Mouse (Mus musculus) embryonic facial prominence, embryonic 11.5 days (tissue): ENCODE results near the gene Srgap1. TPM values are rescaled to one million over a fixed set of nuclear protein-coding genes. Genes with fewer than 3 reads are reported as not detected.

Source experiments
- ATAC-seq: fragments of 200-750 bp; cut with Nextera tagmentation; replicated peaks from 2 replicates; pipeline ENCODE4 v1.8.0; 2017; ENCODE audit warnings: low read depth; ENCODE audit not compliant: insufficient number of reproducible peaks, low FRiP score, low TSS enrichment
- DNase-seq: peaks from one replicate; pipeline ENCODE4 v3.0.0-alpha.2; 2015; ENCODE audit warnings: low spot score
- H3K27ac ChIP-seq: fragments of 300-500 bp; sonication (generic); replicated peaks from 2 replicates; pipeline ENCODE4 v1.5.1; 2014; ENCODE audit warnings: mild to moderate bottlenecking, low read depth, low read length, control low read depth
- H3K27me3 ChIP-seq: fragments of 300-500 bp; sonication (generic); 2 replicates; pipeline ENCODE4 v1.6.1; 2014; ENCODE audit warnings: mild to moderate bottlenecking, low read length, moderate library complexity, mixed read lengths; ENCODE audit not compliant: control insufficient read depth, insufficient read depth
- H3K36me3 ChIP-seq: fragments of 300-500 bp; sonication (generic); replicated peaks from 2 replicates; pipeline ENCODE4 v1.6.1; 2014; ENCODE audit warnings: low read depth, mild to moderate bottlenecking, low read length, moderate library complexity, mixed read lengths; ENCODE audit not compliant: control insufficient read depth, insufficient read depth
- H3K4me1 ChIP-seq: fragments of 300-500 bp; sonication (generic); 2 replicates; pipeline ENCODE4 v1.6.1; 2014; ENCODE audit warnings: low read length, mixed read lengths; ENCODE audit not compliant: control insufficient read depth, insufficient read depth
- H3K4me2 ChIP-seq: fragments of 300-500 bp; sonication (generic); 2 replicates; pipeline ENCODE4 v1.6.1; 2014; ENCODE audit warnings: low read depth, mild to moderate bottlenecking, control low read depth, low read length, moderate library complexity
- H3K4me3 ChIP-seq: fragments of 300-500 bp; sonication (generic); 2 replicates; pipeline ENCODE4 v1.5.1; 2014; ENCODE audit warnings: low read depth, low read length, control low read depth
- H3K9ac ChIP-seq: fragments of 300-500 bp; sonication (generic); replicated peaks from 2 replicates; pipeline ENCODE4 v1.6.1; 2014; ENCODE audit warnings: mild to moderate bottlenecking, control low read depth, low read length
- H3K9me3 ChIP-seq: fragments of 300-500 bp; sonication (generic); replicated peaks from 2 replicates; pipeline ENCODE4 v1.6.1; 2016; ENCODE audit warnings: mild to moderate bottlenecking, low read length, inconsistent platforms, mixed read lengths; ENCODE audit not compliant: control insufficient read depth
- WGBS: fragments of 180-500 bp; shearing (Covaris S2); extraction: QIAGEN DNeasy Blood & Tissue Kit; methylation state at CpG from one replicate; pipeline ENCODE4 v1.1.7; 2014; 5-methylcytosine and 5-hydroxymethylcytosine counted together
- polyA plus RNA-seq: library from polyadenylated mRNA; unstranded; fragments of >200 nt; fragmentation: Nextera tagmentation; extraction: Ambion mirVana; gene quantifications from 2 replicates; pipeline ENCODE4 v1.2.1, GENCODE M21; 2014

The Srgap1 gene
- polyA plus RNA-seq, 1 experiment from 2014 or later: 8.8 TPM

DNA sequence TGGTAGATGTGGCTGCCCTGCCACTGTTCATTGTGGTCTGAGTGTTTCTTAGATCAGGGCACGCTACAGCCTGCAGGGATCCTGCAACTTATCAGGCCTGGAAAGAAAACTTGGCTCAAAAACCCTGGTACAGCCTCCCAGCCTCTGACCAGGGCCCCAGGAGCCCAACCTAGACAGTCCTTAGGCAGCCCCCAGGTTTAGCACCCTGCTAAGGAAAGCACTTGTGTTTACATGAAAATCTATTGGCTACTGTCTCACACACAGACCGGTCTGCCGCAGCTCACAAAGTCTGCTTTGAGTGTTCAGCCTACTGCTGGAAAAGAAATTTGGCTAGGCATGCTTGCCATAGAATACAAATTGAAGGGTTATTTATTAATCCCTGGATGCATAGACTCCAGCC lies 121.0 kb downstream of the Srgap1 start:
- H3K27ac ChIP-seq: no peak overlapping the region
- WGBS: 93% methylated on average over 3 of the region's 3 CpGs
- no peak overlapping the region for H3K9ac ChIP-seq
- no peak for ATAC-seq
- no peak overlapping the region for H3K4me3 ChIP-seq
- no peaks in the 10 kb centered on the region for H3K36me3 ChIP-seq
- DNase-seq: no peak
- no peaks in the 10 kb centered on the region for H3K27me3 ChIP-seq
- H3K9me3 ChIP-seq: no peaks in the 10 kb centered on the region
- H3K4me1 ChIP-seq: no peaks in the 10 kb centered on the region
- H3K4me2 ChIP-seq: no peak overlapping the region

GRCm38 (mm10) chr10:121919016-121919415 lies 128.1 kb downstream of the Srgap1 start:
- H3K9me3 ChIP-seq: no peaks in the 10 kb centered on the region
- 71% methylated on average over 8 of the region's 8 CpGs for WGBS
- DNase-seq (no peak), ATAC-seq (no peak)
- H3K9ac ChIP-seq: no peak overlapping the region
- no peak overlapping the region for H3K4me2 ChIP-seq
- H3K4me1 ChIP-seq: no peaks in the 10 kb centered on the region
- no peak overlapping the region for H3K4me3 ChIP-seq
- H3K36me3 ChIP-seq: no peaks in the 10 kb centered on the region
- no peaks in the 10 kb centered on the region for H3K27me3 ChIP-seq
- H3K27ac ChIP-seq: no peak overlapping the region

DNA sequence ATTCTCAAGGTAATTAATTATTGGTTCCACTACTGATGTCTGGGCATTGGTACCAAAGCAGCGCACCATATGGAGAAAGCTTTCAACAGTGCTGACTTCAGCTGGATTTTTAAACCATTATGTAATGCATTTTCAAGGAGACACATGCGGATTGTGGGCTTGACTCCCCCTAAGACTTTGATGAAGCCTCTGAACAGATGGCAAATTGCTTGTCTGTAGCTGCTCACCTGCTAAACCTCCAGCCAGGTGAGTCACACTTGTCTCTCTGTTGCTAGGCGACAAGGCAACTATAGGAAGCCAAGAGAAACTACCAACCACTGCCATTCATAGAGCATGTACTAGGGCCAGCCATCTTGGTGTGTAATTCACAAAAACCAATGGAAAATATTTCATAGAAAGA lies 128.5 kb downstream of the Srgap1 start:
- Histone ChIP-seq H3K36me3 (no peaks in the 10 kb centered on the region), H3K4me1 (no peaks in the 10 kb centered on the region), H3K27ac (no peak overlapping the region), H3K27me3 (no peaks in the 10 kb centered on the region), H3K9ac (no peak overlapping the region), H3K4me3 (no peak overlapping the region), H3K4me2 (no peak overlapping the region), H3K9me3 (no peaks in the 10 kb centered on the region)
- ATAC-seq (no peak), DNase-seq (no peak)
- WGBS: 73% methylated on average over 3 of the region's 3 CpGs

- no peaks in the 10 kb centered on the region for H3K4me1 ChIP-seq
- H3K36me3 ChIP-seq: no peaks in the 10 kb centered on the region
- H3K4me2 ChIP-seq: no peak overlapping the region
- ATAC-seq (no peak), DNase-seq (no peak)
- H3K27me3 ChIP-seq: no peaks in the 10 kb centered on the region
- H3K9me3 ChIP-seq: no peaks in the 10 kb centered on the region
- WGBS: 82% methylated on average over 12 of the region's 12 CpGs
- H3K9ac ChIP-seq: no peak overlapping the region
- H3K27ac ChIP-seq: no peak overlapping the region
- no peak overlapping the region for H3K4me3 ChIP-seq
Measured at GRCm38 (mm10) chr10:121915530-121915929, 131.6 kb downstream of the Srgap1 start.

GRCm38 (mm10) chr10:121904137-121904536 lies 143.0 kb downstream of the Srgap1 start:
- Histone ChIP-seq H3K9me3 (no peaks in the 10 kb centered on the region), H3K9ac (no peak overlapping the region), H3K36me3 (no peaks in the 10 kb centered on the region), H3K27ac (no peak overlapping the region), H3K4me2 (no peak overlapping the region), H3K4me1 (no peaks in the 10 kb centered on the region), H3K27me3 (no peaks in the 10 kb centered on the region), H3K4me3 (no peak overlapping the region)
- WGBS: 35% methylated on average over 1 of the region's 1 CpGs
- ATAC-seq (no peak), DNase-seq (no peak)

DNA sequence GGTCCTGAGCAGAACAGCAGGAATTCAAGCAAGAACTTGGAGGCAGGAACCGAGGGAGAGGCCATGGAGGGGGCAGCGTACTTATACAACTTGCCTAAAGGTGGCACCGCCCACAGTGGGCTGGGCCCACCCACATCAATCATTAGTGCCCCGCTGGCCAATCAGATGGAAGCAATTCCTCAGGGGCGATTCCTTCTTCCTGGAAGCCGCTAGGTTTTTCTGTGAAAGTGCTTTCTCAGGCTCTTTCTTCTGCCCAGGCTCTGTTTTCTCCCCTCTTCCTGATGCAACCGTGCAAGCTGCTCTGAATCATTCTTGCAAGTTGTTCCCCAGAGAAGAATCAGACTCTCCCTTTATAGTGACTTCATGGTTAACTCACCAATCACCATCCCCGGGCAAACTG lies 144.5 kb downstream of the Srgap1 start:
- no peak for DNase-seq
- no peaks in the 10 kb centered on the region for H3K27me3 ChIP-seq
- WGBS: 85% methylated on average over 8 of the region's 8 CpGs
- no peak overlapping the region for H3K4me3 ChIP-seq
- H3K9me3 ChIP-seq: no peaks in the 10 kb centered on the region
- H3K4me2 ChIP-seq: no peak overlapping the region
- no peak for ATAC-seq
- H3K4me1 ChIP-seq: no peaks in the 10 kb centered on the region
- no peak overlapping the region for H3K27ac ChIP-seq
- H3K36me3 ChIP-seq: no peaks in the 10 kb centered on the region
- H3K9ac ChIP-seq: no peak overlapping the region

GRCm38 (mm10) chr10:121900772-121901171 lies 146.3 kb downstream of the Srgap1 start:
- H3K4me1 ChIP-seq: no peaks in the 10 kb centered on the region
- DNase-seq: no peak
- no peak overlapping the region for H3K9ac ChIP-seq
- no peaks in the 10 kb centered on the region for H3K9me3 ChIP-seq
- no peak for ATAC-seq
- no peaks in the 10 kb centered on the region for H3K27me3 ChIP-seq
- H3K27ac ChIP-seq: no peak overlapping the region
- H3K4me3 ChIP-seq: no peak overlapping the region
- WGBS: 82% methylated on average over 6 of the region's 6 CpGs
- H3K4me2 ChIP-seq: no peak overlapping the region
- no peaks in the 10 kb centered on the region for H3K36me3 ChIP-seq

- ATAC-seq (no peak), DNase-seq (no peak)
- Histone ChIP-seq H3K4me3 (no peak overlapping the region), H3K4me1 (no peaks in the 10 kb centered on the region), H3K4me2 (no peak overlapping the region), H3K27me3 (no peaks in the 10 kb centered on the region), H3K36me3 (no peaks in the 10 kb centered on the region), H3K9ac (no peak overlapping the region), H3K9me3 (no peaks in the 10 kb centered on the region), H3K27ac (no peak overlapping the region)
- 76% methylated on average over 6 of the region's 6 CpGs for WGBS
Measured at GRCm38 (mm10) chr10:121899706-121900105, 147.4 kb downstream of the Srgap1 start.
